Mouse (Mus musculus) CD4-positive helper T cell, adult 2 months (primary cell): ENCODE measurements around the gene Olfr372.
A peak's percentile ranks its signal among the peaks of the same experiment; 100 is the strongest.
"Not testable (repeated sequence)": the region's sequence is repeated elsewhere in the genome, so short reads cannot be mapped to it uniquely, and the experiment has no call there.

Experiments
- DNase-seq: peaks from one replicate; pipeline ENCODE4 v3.0.0-alpha.2; 2012; ENCODE audit warnings: low read depth, missing footprints, low spot score

The Olfr372 gene

GRCm38 (mm10) chr8:72040918-72041317, at the start of gene Olfr372:
Gene Olfr372 (plus strand): TSS chr8:72041218.
- not testable (repeated sequence) for DNase-seq

- DNase-seq: no peak
Measured at GRCm38 (mm10) chr8:71999434-71999833, 41.6 kb upstream of the Olfr372 start.

DNA sequence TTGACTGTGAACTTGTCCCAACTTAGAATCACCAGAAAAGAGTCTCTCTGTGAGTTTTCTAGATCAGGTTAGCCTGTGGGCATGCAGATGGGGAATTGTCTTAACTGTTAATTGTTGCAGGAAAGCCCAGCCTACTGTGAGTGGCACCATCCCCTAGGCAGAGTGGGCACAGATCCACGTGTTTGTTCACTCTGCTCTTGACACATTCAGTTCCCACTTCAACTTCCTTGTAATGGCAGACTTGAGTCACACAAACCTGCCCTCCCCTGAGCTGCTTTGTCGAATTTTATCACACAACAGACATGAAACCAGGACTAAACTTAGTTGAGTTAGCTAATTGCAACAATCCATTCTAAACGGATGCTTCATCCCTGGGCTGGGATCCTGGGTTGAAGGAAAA, 40.8 kb upstream of the Olfr372 start:
- DNase-seq: no peak

DNA sequence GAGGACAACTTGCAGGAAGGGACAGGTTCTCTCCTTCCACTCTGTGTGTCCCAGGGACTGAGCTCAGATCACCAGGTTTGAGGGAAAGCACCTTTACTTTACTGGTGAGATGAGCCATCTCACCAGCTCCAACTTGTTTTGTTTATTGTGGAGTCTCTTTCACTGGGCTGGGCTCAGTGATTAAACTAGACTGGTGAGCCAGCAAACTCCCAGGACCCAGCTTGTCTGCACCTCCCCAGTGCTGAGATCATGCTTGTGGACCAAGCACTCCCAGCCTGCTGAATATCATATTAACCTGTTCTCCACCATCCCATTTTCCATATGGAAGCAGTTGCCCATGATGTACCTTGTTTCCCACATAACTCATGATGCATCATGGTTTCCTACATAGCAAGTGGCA, 38.1 kb upstream of the Olfr372 start:
- no peak for DNase-seq

DNA sequence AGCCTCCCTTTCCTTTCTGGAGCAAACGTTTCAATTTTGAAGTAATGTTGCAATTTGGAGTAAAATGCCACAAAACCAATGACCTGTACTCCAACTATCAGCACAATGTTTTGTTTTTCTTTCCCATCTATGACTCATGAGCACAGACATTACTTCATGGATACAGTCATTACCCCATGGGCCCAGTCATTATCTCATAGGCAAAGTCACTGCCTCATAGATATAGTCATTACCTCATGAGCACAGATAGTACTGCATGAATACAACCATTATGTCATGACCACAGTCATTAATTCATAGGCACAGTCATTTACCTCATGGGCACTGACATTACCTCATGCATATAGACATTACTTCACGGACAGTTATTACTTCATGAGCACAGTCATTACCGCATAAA, 35.1 kb upstream of the Olfr372 start:
- no peak for DNase-seq

GRCm38 (mm10) chr8:72006763-72007162, 34.3 kb upstream of the Olfr372 start:
- DNase-seq: no peak

- no peak for DNase-seq
Measured at GRCm38 (mm10) chr8:72008134-72008641, 32.8 kb upstream of the Olfr372 start.

DNA sequence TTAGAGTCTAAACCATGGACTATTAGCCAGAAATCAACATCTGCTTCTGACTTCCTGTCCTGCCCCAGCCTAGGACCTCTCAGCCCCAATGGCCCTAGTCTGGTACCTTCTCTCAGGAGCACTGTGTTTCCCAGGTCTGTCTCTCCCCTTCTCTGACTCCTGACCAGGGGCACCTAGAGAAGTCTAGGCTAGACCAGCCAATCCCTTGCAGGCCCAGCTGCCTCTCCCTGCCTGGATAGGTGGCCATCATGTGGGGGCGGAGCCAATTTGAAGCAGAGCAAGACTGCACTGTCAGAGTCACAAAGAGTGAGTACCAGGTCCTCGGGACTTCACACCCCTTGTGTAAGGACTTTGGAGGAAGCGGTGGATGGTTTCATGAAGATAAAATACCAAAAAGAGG, 31.5 kb upstream of the Olfr372 start, which contains the start of gene Cyp4f18:
Gene Cyp4f18 (minus strand): TSS at position 154 of the 400 bp plus-strand sequence.
- DNase-seq: no peak

- not testable (repeated sequence) for DNase-seq
Measured at GRCm38 (mm10) chr8:72013506-72014228, 27.4 kb upstream of the Olfr372 start.

- not testable (repeated sequence) for DNase-seq
Measured at GRCm38 (mm10) chr8:72017339-72017738, 23.7 kb upstream of the Olfr372 start.

DNA sequence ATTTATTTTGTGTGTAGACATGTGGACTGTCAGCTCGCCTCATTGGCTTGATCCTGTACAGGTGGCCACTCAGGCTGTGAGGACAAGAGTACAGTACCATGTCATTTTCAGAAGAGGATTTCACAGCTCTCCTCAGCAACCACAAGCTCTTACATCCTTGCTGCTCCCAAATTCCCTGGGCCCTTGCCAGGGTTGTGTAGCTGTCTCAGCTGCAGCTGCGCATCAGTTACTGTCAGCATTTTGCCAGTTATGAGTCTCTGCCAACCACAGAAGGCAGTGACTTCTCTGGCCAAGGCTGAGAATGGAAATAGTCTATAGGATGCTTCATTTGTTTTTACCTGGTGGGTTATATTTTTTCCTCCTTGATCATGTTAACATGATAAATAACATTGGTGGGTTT, 22.9 kb upstream of the Olfr372 start:
- DNase-seq: no peak

DNA sequence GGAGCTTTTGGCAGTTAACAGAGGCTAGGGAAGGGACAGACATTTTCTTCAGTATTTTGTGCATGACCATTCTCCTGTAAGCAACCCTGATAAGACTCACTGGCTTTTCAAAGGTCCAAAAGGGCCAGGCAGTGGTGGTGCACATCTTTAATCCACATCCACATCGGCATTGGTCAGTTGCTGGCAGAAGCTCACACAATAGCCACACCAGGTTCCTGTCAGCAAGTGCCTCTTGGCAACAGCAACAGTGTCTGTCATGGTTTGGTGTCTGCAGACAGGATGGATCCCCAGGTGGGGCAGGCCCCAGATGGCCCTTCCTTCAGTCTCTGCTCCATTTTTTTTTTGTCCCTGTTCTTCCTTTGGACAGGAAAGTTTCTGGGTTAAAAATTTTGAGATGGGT, 22.0 kb upstream of the Olfr372 start:
- DNase-seq: not testable (repeated sequence)

DNA sequence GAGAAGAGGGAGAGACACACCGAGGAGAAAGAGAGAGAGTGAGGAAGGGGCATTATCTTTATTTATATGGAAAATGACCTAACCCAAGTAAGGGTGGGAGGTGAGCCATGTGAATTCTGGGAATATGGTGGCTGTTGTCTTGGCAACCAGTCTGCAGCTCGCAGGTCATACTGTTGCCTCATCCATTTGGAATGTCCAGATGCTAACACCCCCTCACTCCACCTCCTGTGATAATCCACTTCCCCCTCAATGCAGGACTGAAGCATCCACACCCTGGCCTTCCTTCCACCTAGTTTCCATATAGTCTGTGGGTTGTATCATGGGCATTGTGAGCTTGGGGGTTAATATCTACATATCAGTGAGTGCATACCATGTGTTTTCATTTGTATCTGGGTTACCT, 21.2 kb upstream of the Olfr372 start:
- no peak for DNase-seq

DNA sequence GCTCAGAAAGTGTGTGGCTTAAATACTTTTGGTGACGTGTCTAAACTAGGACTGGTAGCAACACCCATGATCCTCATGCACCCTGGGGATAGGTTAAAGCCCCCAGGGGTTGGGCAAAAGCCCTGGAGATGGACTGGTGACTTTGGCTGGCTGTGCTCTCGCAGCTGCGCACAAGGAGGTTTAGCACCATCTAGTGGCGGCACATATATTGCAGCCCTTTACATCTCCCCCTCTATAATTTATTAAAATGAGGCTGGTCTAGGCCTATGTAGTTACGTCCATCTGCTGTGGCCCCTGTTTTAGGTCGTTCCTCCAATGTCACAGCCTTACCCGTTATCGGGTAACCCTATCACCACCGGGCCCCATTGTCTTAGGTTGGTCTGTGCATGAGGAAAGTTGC, 16.1 kb upstream of the Olfr372 start:
- DNase-seq: not testable (repeated sequence)

DNA sequence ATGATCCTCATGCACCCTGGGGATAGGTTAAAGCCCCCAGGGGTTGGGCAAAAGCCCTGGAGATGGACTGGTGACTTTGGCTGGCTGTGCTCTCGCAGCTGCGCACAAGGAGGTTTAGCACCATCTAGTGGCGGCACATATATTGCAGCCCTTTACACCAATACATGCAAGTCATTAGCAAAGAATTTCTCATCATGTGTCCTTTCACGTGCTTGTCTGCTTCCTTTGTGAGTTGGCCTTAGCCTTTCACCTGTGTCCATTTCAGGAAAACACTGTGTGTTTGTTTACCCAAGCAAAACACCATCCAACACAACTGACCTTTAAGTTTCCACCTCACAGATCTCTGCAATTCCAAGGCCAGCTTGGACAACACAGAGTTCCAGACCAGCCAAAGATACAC, 8.1 kb upstream of the Olfr372 start:
- not testable (repeated sequence) for DNase-seq

- DNase-seq: no peak
Measured at GRCm38 (mm10) chr8:72042493-72042892, 1.5 kb downstream of the Olfr372 start.

DNA sequence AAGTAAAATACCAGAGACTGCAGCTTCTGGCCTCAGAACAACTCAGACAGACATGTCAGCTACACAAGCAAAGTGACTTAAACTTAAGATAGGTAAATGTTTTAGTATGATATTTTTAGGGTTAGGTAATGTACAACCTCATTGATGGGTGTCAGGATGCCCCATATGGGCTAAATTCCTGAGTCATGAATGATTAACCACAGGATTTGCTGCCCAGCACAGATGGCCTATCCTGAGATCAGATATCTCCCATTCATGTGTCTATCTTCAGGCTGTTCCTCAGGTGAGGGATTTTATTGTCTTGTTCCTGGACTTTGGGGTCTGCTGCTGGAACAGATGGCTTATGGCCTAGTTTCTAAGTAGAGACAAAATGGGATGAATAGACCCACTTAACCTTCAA, 13.6 kb downstream of the Olfr372 start:
- DNase-seq: not testable (repeated sequence)

DNA sequence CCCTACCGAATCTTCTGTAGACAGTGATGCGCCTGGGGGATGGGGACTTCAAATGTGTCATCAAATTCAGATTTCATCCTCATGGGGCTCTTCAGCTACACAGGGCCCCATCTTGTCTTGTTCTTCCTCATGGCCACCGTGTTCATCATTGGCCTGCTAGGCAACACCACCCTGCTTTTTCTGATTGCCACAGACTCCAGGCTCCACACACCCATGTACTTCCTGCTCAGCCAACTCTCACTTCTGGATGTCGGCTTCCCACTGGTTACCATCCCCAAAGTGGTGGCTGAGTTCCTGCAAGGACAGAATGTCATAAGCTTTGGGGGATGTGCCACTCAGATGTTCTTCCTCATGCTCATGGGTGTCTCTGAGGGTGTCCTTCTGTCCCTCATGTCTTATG, 16.6 kb downstream of the Olfr372 start:
- not testable (repeated sequence) for DNase-seq

- peak; percentile 30 for DNase-seq
Measured at GRCm38 (mm10) chr8:72066819-72067399, 25.9 kb downstream of the Olfr372 start.

DNA sequence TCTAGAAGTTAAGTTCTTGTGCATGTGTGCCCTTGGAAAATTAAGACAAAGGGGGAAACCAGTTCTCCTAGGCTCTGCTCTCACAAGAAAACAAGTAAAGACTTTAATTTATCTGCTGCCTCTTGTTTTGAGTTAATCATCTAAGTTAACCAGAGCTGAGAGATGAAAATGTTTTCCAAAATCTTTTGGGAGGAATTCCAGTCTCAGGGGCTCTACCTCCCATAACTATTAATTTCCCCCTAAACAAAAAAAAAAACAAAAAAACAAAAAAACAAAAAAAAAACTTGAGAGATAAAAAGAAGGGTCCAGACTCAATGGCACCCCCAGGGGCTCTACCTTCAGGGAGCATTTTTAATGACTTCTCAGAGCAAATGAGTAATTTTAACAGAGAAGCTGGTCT, 41.9 kb downstream of the Olfr372 start, which contains the start of gene Olfr373:
Gene Olfr373 (plus strand): TSS at position 301 of the 400 bp plus-strand sequence.
- DNase-seq: not testable (repeated sequence)

DNA sequence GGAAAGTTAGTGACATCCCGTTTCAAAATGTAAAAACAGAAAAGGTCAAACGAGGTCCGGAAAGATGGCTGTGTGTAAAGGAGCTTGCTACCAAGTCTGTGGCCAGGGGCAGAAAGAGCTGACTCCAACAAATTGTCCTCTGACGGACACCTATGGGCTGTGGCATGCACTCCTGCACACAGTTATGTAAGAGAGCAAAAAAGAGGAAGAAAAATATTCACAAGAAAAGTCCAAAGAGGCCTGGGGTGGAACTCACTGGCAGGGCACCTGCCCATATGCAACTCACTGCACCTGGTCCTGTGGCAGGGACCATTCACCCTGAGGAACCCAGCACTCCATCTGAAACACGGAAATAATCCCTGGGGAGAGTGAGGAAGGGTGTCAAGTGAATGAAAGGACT, 43.7 kb downstream of the Olfr372 start:
- no peak for DNase-seq

- not testable (repeated sequence) for DNase-seq
Measured at GRCm38 (mm10) chr8:72087611-72088010, 46.6 kb downstream of the Olfr372 start.

GRCm38 (mm10) chr8:72096721-72097120, 55.7 kb downstream of the Olfr372 start:
- not testable (repeated sequence) for DNase-seq
